Mouse (Mus musculus) Patski (cell line): ENCODE results near the gene Defb5. TPM values are rescaled to one million over a fixed set of nuclear protein-coding genes. Genes with fewer than 3 reads are reported as not detected.
"Not testable (repeated sequence)": the region's sequence is repeated elsewhere in the genome, so short reads cannot be mapped to it uniquely, and the experiment has no call there.

ENCODE experiments used
- ATAC-seq: fragments of 100-300 bp; one replicate; pipeline ENCODE4 v1.8.0; 2021
- CTCF ChIA-PET: fragments of 350-600 bp; sonication (Branson Sonifier 250); formaldehyde crosslinking; loops from one replicate; lab custom pipeline; 2022; ENCODE audit warnings: inconsistent platforms; lab: Charles Lee
- POLR2A ChIA-PET: fragments of 350-600 bp; sonication (Branson Sonifier 250); formaldehyde crosslinking; loops from one replicate; lab custom pipeline; 2022; ENCODE audit warnings: antibody characterized with exemption, inconsistent platforms; lab: Charles Lee
- DNase-seq: peaks from one replicate; pipeline ENCODE4 v3.0.0-alpha.2; 2011; ENCODE audit warnings: low read depth, low spot score
- H3K27me3 ChIP-seq: fragments of 371-371 bp; one replicate; pipeline ENCODE4 v1.5.1; 2021
- CTCF ChIP-seq: fragments of 100-300 bp; IDR thresholded peaks from one replicate; pipeline ENCODE4 v1.5.1; 2021
- in situ Hi-C: fragments of 300-500 bp; cut with MboI; formaldehyde crosslinking; loops from 3 replicates; pipeline ENCODE4 v1.11.1; 2018; ENCODE audit warnings: low pct_unique_long_range_greater_than_20kb, mixed read lengths
- polyA plus RNA-seq: library from polyadenylated mRNA; unstranded; gene quantifications from one replicate; pipeline ENCODE4 v1.2.3, GENCODE M21; 2021

The Defb5 gene
- polyA plus RNA-seq = not detected

DNA sequence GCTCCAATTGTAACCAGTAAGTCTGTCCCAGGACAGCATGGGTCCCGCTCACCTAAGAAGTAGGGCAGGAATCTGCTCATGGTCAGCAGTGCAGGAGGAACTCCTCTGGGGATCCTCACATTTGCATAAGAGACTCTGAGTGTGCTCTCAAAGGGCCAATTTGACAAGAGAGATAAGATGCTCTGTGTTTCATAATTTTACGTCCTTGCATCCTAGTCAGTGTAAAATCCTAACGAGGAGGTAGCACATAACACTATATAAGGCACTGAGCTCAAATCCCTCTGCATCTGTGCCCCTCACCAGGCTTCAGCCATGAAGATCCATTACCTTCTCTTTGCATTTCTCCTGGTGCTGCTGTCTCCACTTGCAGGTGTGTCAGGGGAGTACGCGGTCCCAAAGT is at the start of gene Defb5:
TSS of gene Defb5 (plus strand) at position 301 of the 400 bp plus-strand sequence.
- ATAC-seq (no peak), DNase-seq (no peak)
- in situ Hi-C loops = loop anchor here (5.0 kb wide), 1 partner anchor 55 kb away; no protein-coding TSS in a partner anchor
- ChIA-PET CTCF (no interaction called here), POLR2A (no interaction called here)
- TF ChIP-seq CTCF = no peak
- H3K27me3 ChIP-seq = no peaks in the 10 kb centered on the region

DNA sequence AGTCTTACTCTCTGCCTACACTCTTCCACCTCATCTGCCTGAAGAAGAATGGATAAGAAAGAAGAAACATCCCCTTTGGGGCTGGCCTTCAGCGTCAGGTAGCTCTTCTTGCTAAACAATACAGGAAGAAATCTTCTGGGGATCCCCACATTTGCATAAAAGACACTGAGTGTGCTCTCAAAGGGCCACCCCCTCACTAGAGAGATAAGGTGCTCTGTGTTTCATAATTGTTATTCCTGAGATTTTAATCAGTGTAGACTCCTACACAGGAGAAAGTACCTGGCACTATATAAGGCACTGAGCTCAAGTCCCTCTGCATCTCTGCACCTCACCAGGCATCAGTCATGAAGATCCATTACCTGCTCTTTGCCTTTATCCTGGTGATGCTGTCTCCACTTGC is 22.2 kb upstream of the Defb5 start, which contains the start of gene Defb6:
TSS of gene Defb6 (plus strand) at position 318 of the 400 bp plus-strand sequence.
- ChIA-PET POLR2A (no interaction called here), CTCF (no interaction called here)
- ATAC-seq = no peak
- in situ Hi-C loops = no loop called here
- TF ChIP-seq CTCF = no peak
- DNase-seq = no peak
- peaks cover 6% of the 10 kb centered on the region for H3K27me3 ChIP-seq

DNA sequence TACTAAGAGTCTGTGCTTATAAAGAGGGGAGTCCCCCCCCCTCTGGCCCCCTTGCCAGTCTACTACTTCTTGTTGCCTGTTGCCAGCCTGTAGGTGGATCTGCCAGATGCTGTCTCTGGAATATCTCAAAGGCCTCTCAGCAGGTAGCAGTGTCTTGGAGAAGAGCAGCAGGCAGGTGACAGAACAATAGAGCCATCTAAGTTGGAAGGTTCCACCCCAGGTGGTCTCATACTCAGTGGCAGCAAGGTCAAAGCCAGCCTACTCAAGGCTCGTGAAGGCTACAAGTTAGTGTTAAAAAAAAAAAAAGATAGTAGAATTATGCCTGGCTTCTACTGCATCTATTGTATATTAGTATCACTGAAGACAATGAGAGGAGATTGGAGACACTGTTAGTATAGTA is 9.3 kb upstream of the Defb5 start:
- in situ Hi-C loops = no loop called here
- H3K27me3 ChIP-seq = no peaks in the 10 kb centered on the region
- DNase-seq (no peak), ATAC-seq (no peak)
- POLR2A ChIA-PET = no interaction called here
- TF ChIP-seq CTCF = no peak
- CTCF ChIA-PET = no interaction called here

DNA sequence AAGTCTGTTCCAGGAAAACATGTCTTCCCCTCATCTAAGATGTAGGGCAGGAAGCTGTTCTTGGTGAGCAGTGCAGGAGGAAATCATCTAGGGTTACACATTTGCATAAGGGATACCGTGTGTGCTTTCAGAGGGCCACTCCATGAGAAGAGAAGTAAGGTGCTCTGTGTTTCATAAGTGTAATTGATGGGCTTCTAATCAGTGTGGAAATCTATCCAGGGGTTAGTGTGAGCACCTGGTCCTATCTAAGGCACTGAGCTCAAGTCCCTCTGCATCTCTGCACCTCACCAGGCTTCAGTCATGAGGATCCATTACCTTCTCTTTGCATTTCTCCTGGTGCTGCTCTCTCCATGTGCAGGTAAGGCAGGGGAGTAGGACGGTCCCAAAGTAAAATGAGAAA is 7.8 kb upstream of the Defb5 start, which contains the start of gene Defb46:
TSS of gene Defb46 (plus strand) at position 301 of the 400 bp plus-strand sequence.
- H3K27me3 ChIP-seq = no peaks in the 10 kb centered on the region
- no peak for ATAC-seq
- ChIA-PET CTCF (no interaction called here), POLR2A (no interaction called here)
- no peak for TF ChIP-seq CTCF
- in situ Hi-C loops = no loop called here
- no peak for DNase-seq

DNA sequence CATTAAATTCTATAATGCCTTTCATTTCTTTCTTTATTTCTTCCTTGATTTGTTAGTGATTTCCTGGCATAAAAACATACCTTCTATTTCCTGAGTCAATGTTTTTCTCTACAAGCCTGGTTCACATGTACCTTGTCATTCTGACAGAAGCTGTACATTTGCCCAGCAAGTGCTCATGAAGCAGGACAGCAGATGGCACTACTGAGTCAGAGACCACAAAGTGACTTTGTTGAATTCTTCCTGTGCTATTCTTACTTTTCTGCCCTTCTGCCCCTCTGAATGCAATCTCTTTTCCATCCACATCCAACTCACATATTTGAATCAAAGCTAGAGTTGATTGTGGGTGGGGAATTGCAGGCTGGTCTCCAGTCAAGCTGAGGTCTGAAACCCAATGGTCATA is 10.8 kb downstream of the Defb5 start:
- POLR2A ChIA-PET = no interaction called here
- ATAC-seq (no peak), DNase-seq (no peak)
- in situ Hi-C loops = no loop called here
- CTCF ChIA-PET = no interaction called here
- H3K27me3 ChIP-seq = no peaks in the 10 kb centered on the region
- peak; percentile 53 for TF ChIP-seq CTCF

DNA sequence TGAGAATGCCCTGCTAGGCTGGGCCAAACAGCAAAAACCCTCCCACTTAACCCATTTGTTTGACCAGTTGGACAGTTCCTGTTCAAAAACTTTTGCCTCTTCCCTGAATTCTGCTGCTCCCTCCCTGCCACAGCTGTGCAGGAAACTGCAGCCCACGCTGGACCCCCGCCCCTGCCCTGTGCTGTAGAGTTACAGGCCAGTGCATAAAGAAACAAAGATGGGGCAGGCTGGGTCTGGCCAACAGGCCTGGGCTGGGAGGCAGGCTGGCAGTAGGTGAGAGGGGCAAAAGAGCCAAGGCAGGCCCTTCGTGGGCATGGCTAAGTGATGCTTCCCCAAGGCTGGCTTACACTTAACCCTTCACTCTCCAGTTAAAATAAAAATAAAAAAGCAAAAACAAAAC is 12.3 kb downstream of the Defb5 start:
- in situ Hi-C loops = no loop called here
- no peak for ATAC-seq

DNA sequence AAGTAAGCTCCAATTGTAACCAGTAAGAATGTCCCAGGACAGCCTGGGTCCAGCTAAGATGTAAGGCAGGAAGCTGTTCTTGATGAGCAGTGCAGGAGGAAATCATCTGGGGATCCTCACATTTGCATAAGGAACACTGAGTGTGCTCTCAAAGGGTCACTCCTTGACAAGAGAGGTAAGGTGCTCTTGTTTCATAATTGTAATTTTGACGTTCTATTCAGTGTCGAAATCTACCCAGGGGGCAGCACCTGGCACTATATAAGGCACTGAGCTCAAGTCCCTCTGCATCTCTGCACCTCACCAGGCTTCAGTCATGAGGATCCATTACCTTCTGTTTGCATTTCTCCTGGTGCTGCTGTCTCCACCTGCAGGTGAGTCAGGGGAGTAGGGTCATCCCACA is 45.7 kb downstream of the Defb5 start, which contains the start of gene Defb3:
TSS of gene Defb3 (plus strand) at position 301 of the 400 bp plus-strand sequence.
- H3K27me3 ChIP-seq, ATAC-seq, DNase-seq, CTCF ChIA-PET, POLR2A ChIA-PET, in situ Hi-C loops: not testable (repeated sequence)
- peak; percentile 25 for TF ChIP-seq CTCF

More for the DNA sequence above, 12.3 kb downstream of the Defb5 start:
- CTCF ChIA-PET = no interaction called here
- POLR2A ChIA-PET = no interaction called here
- no peak for DNase-seq
- no peak for TF ChIP-seq CTCF
- H3K27me3 ChIP-seq = no peaks in the 10 kb centered on the region

DNA sequence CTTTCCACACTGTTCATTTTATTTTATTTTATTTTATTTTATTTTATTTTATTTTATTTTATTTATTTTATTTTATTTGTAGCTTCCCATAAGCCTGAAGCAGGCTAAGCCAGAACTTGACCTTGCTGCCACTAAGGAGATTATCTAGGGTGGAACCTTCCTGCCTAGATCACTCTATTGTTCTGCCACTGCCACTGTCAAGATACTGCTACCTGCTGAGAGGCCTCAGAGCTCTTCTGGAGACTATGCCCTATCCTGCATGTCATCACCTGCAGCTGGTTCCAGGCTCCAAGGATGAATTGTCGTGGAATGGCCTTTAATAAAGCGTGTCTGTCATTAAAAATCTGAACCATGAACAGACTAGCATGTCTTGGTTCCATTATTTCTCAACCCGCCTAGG is 51.0 kb downstream of the Defb5 start:
- CTCF ChIA-PET, in situ Hi-C loops, H3K27me3 ChIP-seq, DNase-seq, POLR2A ChIA-PET, ATAC-seq: not testable (repeated sequence)

Other genes with a start within 250 kb of the Defb5 start
- not detected for gene Defb38, start 221.0 kb upstream of the Defb5 start, polyA plus RNA-seq
- gene Defb39, start 182.8 kb upstream of the Defb5 start, polyA plus RNA-seq = not detected
- gene Defb12, start 132.7 kb upstream of the Defb5 start, polyA plus RNA-seq = not detected
- gene Defb34, start 123.8 kb upstream of the Defb5 start, polyA plus RNA-seq = not detected
- gene Gm45826, start 106.8 kb upstream of the Defb5 start, polyA plus RNA-seq = not detected
- not detected for gene Defb14, start 53.2 kb upstream of the Defb5 start, polyA plus RNA-seq
- not detected for gene Defb4, start 48.9 kb upstream of the Defb5 start, polyA plus RNA-seq
- gene Defb6, start 22.1 kb upstream of the Defb5 start, polyA plus RNA-seq = not detected
- gene Defb46, start 7.7 kb upstream of the Defb5 start, polyA plus RNA-seq = not detected
- gene Defb3, start 45.8 kb downstream of the Defb5 start, polyA plus RNA-seq = not detected
- gene Defb8, start 200.0 kb downstream of the Defb5 start, polyA plus RNA-seq = not detected
- gene Defb7, start 247.5 kb downstream of the Defb5 start, polyA plus RNA-seq = not detected